Mouse (Mus musculus): ENCODE measurements around the gene Col20a1. TPM values are rescaled to one million over a fixed set of nuclear protein-coding genes. Genes with fewer than 3 reads are reported as not detected.

The Col20a1 gene
- polyA plus RNA-seq, 1 experiment from 2014 or later, result 0.60 TPM

- Histone ChIP-seq H3K4me2 (ENCODE audit: low read depth, low read length) (no peak within 1 kb of the TSS), H3K4me3 (ENCODE audit: low read depth, low read length) (no peak within 1 kb of the TSS), H3K36me3 (ENCODE audit: control insufficient read depth, insufficient read depth, low read length) (no peaks in the 10 kb centered on the region), H3K27ac (ENCODE audit: low read depth, low read length) (no peak within 1 kb of the TSS), H3K4me1 (ENCODE audit: control insufficient read depth, insufficient read depth, low read length) (peaks cover 22% of the 10 kb centered on the region), H3K9me3 (ENCODE audit: control insufficient read depth, low read length) (no peaks in the 10 kb centered on the region), H3K9ac (replicated peaks; ENCODE audit: low read depth, low read length) (no peak within 1 kb of the TSS), H3K27me3 (ENCODE audit: control insufficient read depth, insufficient read depth, low read length) (no peaks in the 10 kb centered on the region)
- 32% methylated on average over 3 of the region's 3 CpGs for WGBS
- 0 out of 2 replicates have a peak, but pooled peaks have one; percentile 22 for ATAC-seq (ENCODE audit: low read depth)
Observed at GRCm38 (mm10) chr2:181043437-181043836, 57.1 kb downstream of the Col20a1 start, which contains the start of gene Chrna4. TSS of gene Chrna4 (minus strand) at chr2:181043546.

GRCm38 (mm10) chr2:181044001-181044400, 57.7 kb downstream of the Col20a1 start:
- no peaks in the 10 kb centered on the region for H3K36me3 ChIP-seq (ENCODE audit: control insufficient read depth, insufficient read depth, low read length)
- no peak overlapping the region for H3K4me3 ChIP-seq (ENCODE audit: low read depth, low read length)
- H3K27me3 ChIP-seq (ENCODE audit: control insufficient read depth, insufficient read depth, low read length), result no peaks in the 10 kb centered on the region
- H3K9ac ChIP-seq (replicated peaks; ENCODE audit: low read depth, low read length), result no peak overlapping the region
- H3K9me3 ChIP-seq (ENCODE audit: control insufficient read depth, low read length), result no peaks in the 10 kb centered on the region
- H3K27ac ChIP-seq (ENCODE audit: low read depth, low read length), result no peak overlapping the region
- 6% methylated on average over 3 of the region's 3 CpGs for WGBS
- H3K4me2 ChIP-seq (ENCODE audit: low read depth, low read length), result no peak overlapping the region
- no peak for ATAC-seq (ENCODE audit: low read depth)
- peaks cover 22% of the 10 kb centered on the region for H3K4me1 ChIP-seq (ENCODE audit: control insufficient read depth, insufficient read depth, low read length)

GRCm38 (mm10) chr2:181048252-181048945, 62.1 kb downstream of the Col20a1 start:
- no peaks in the 10 kb centered on the region for H3K27me3 ChIP-seq (ENCODE audit: control insufficient read depth, insufficient read depth, low read length)
- no peaks in the 10 kb centered on the region for H3K4me1 ChIP-seq (ENCODE audit: control insufficient read depth, insufficient read depth, low read length)
- H3K9me3 ChIP-seq (ENCODE audit: control insufficient read depth, low read length), result no peaks in the 10 kb centered on the region
- H3K36me3 ChIP-seq (ENCODE audit: control insufficient read depth, insufficient read depth, low read length), result no peaks in the 10 kb centered on the region
- H3K9ac ChIP-seq (replicated peaks; ENCODE audit: low read depth, low read length), result no peak overlapping the region
- WGBS, result 18% methylated on average over 7 of the region's 7 CpGs
- no peak overlapping the region for H3K4me2 ChIP-seq (ENCODE audit: low read depth, low read length)
- ATAC-seq (ENCODE audit: low read depth), result no peak
- no peak overlapping the region for H3K27ac ChIP-seq (ENCODE audit: low read depth, low read length)
- H3K4me3 ChIP-seq (ENCODE audit: low read depth, low read length), result no peak overlapping the region

- Histone ChIP-seq H3K27ac (ENCODE audit: low read depth, low read length) (no peak overlapping the region), H3K9ac (replicated peaks; ENCODE audit: low read depth, low read length) (no peak overlapping the region), H3K4me2 (ENCODE audit: low read depth, low read length) (no peak overlapping the region), H3K9me3 (ENCODE audit: control insufficient read depth, low read length) (no peaks in the 10 kb centered on the region), H3K4me3 (ENCODE audit: low read depth, low read length) (no peak overlapping the region), H3K27me3 (ENCODE audit: control insufficient read depth, insufficient read depth, low read length) (no peaks in the 10 kb centered on the region; the same call in 1 of the 2 replicates), H3K4me1 (ENCODE audit: control insufficient read depth, insufficient read depth, low read length) (no peaks in the 10 kb centered on the region), H3K36me3 (ENCODE audit: control insufficient read depth, insufficient read depth, low read length) (no peaks in the 10 kb centered on the region)
- WGBS, result 77% methylated on average over 9 of the region's 9 CpGs
- no peak for ATAC-seq (ENCODE audit: low read depth)
Observed at GRCm38 (mm10) chr2:181048986-181049385, 62.7 kb downstream of the Col20a1 start.

GRCm38 (mm10) chr2:181052171-181052570, 65.8 kb downstream of the Col20a1 start:
- Histone ChIP-seq H3K27me3 (ENCODE audit: control insufficient read depth, insufficient read depth, low read length) (no peaks in the 10 kb centered on the region; the same call in 1 of the 2 replicates), H3K27ac (ENCODE audit: low read depth, low read length) (no peak overlapping the region), H3K4me2 (ENCODE audit: low read depth, low read length) (no peak overlapping the region), H3K4me3 (ENCODE audit: low read depth, low read length) (no peak overlapping the region), H3K9ac (replicated peaks; ENCODE audit: low read depth, low read length) (no peak overlapping the region), H3K4me1 (ENCODE audit: control insufficient read depth, insufficient read depth, low read length) (peaks cover 1% of the 10 kb centered on the region), H3K9me3 (ENCODE audit: control insufficient read depth, low read length) (no peaks in the 10 kb centered on the region), H3K36me3 (ENCODE audit: control insufficient read depth, insufficient read depth, low read length) (no peaks in the 10 kb centered on the region)
- WGBS, result 95% methylated on average over 1 of the region's 1 CpGs
- ATAC-seq (ENCODE audit: low read depth), result no peak

- 29% methylated on average over 8 of the region's 8 CpGs for WGBS
- H3K9me3 ChIP-seq (ENCODE audit: control insufficient read depth, low read length), result no peaks in the 10 kb centered on the region
- H3K4me1 ChIP-seq (ENCODE audit: control insufficient read depth, insufficient read depth, low read length), result peaks cover 18% of the 10 kb centered on the region
- no peaks in the 10 kb centered on the region; the same call in 1 of the 2 replicates for H3K27me3 ChIP-seq (ENCODE audit: control insufficient read depth, insufficient read depth, low read length)
- no peak for ATAC-seq (ENCODE audit: low read depth)
- H3K36me3 ChIP-seq (ENCODE audit: control insufficient read depth, insufficient read depth, low read length), result no peaks in the 10 kb centered on the region
- no peak overlapping the region for H3K27ac ChIP-seq (ENCODE audit: low read depth, low read length)
- no peak overlapping the region for H3K9ac ChIP-seq (replicated peaks; ENCODE audit: low read depth, low read length)
- no peak overlapping the region for H3K4me2 ChIP-seq (ENCODE audit: low read depth, low read length)
- H3K4me3 ChIP-seq (ENCODE audit: low read depth, low read length), result no peak overlapping the region
Observed at GRCm38 (mm10) chr2:181057341-181057740, 71.0 kb downstream of the Col20a1 start.

- H3K36me3 ChIP-seq (ENCODE audit: control insufficient read depth, insufficient read depth, low read length), result no peaks in the 10 kb centered on the region
- no peak overlapping the region for H3K27ac ChIP-seq (ENCODE audit: low read depth, low read length)
- no peak overlapping the region for H3K4me3 ChIP-seq (ENCODE audit: low read depth, low read length)
- no peak overlapping the region for H3K9ac ChIP-seq (replicated peaks; ENCODE audit: low read depth, low read length)
- no peaks in the 10 kb centered on the region; the same call in 1 of the 2 replicates for H3K27me3 ChIP-seq (ENCODE audit: control insufficient read depth, insufficient read depth, low read length)
- 0 out of 2 replicates have a peak, but pooled peaks have one; percentile 38 for ATAC-seq (ENCODE audit: low read depth)
- H3K4me1 ChIP-seq (ENCODE audit: control insufficient read depth, insufficient read depth, low read length), result peaks cover 18% of the 10 kb centered on the region
- WGBS, result 6% methylated on average over 3 of the region's 3 CpGs
- no peaks in the 10 kb centered on the region for H3K9me3 ChIP-seq (ENCODE audit: control insufficient read depth, low read length)
- no peak overlapping the region for H3K4me2 ChIP-seq (ENCODE audit: low read depth, low read length)
Observed at GRCm38 (mm10) chr2:181058193-181058592, 71.9 kb downstream of the Col20a1 start.

- 17% methylated on average over 5 of the region's 5 CpGs for WGBS
- Histone ChIP-seq H3K4me1 (ENCODE audit: control insufficient read depth, insufficient read depth, low read length) (peaks cover 18% of the 10 kb centered on the region), H3K4me3 (ENCODE audit: low read depth, low read length) (no peak overlapping the region), H3K36me3 (ENCODE audit: control insufficient read depth, insufficient read depth, low read length) (no peaks in the 10 kb centered on the region), H3K27ac (ENCODE audit: low read depth, low read length) (no peak overlapping the region), H3K9me3 (ENCODE audit: control insufficient read depth, low read length) (no peaks in the 10 kb centered on the region), H3K9ac (replicated peaks; ENCODE audit: low read depth, low read length) (no peak overlapping the region; the same call in 1 of the 2 replicates), H3K27me3 (ENCODE audit: control insufficient read depth, insufficient read depth, low read length) (no peaks in the 10 kb centered on the region), H3K4me2 (ENCODE audit: low read depth, low read length) (no peak overlapping the region)
- peak; percentile 77; the same call in 1 of the 2 replicates for ATAC-seq (ENCODE audit: low read depth)
Observed at GRCm38 (mm10) chr2:181060127-181060526, 73.8 kb downstream of the Col20a1 start.

GRCm38 (mm10) chr2:181065827-181066226, 79.5 kb downstream of the Col20a1 start:
- Histone ChIP-seq H3K4me2 (ENCODE audit: low read depth, low read length) (no peak overlapping the region), H3K4me3 (ENCODE audit: low read depth, low read length) (no peak overlapping the region), H3K36me3 (ENCODE audit: control insufficient read depth, insufficient read depth, low read length) (no peaks in the 10 kb centered on the region), H3K4me1 (ENCODE audit: control insufficient read depth, insufficient read depth, low read length) (no peaks in the 10 kb centered on the region), H3K27ac (ENCODE audit: low read depth, low read length) (no peak overlapping the region), H3K9ac (replicated peaks; ENCODE audit: low read depth, low read length) (no peak overlapping the region), H3K27me3 (ENCODE audit: control insufficient read depth, insufficient read depth, low read length) (no peaks in the 10 kb centered on the region), H3K9me3 (ENCODE audit: control insufficient read depth, low read length) (no peaks in the 10 kb centered on the region)
- 59% methylated on average over 4 of the region's 4 CpGs for WGBS
- no peak for ATAC-seq (ENCODE audit: low read depth)
